Mouse (Mus musculus) CD4-positive, CD25-positive, alpha-beta regulatory T cell, adult 2 months (primary cell): Measurements from ENCODE around the gene Zfp641.

ENCODE experiments used
- DNase-seq: peaks from one replicate; pipeline ENCODE4 v3.0.0-alpha.2; 2012; ENCODE audit warnings: low read depth, low spot score

Gene Zfp641

GRCm38 (mm10) chr15:98295628-98296551, at the start of gene Zfp641:
Gene Zfp641, minus strand, starts transcription at chr15:98296161.
- DNase-seq = peak; percentile 17

- DNase-seq = no peak
Observed at GRCm38 (mm10) chr15:98340887-98341286, 44.9 kb upstream of the Zfp641 start, which contains the start of gene Olfr284. Gene Olfr284, minus strand, starts transcription at chr15:98340987.

GRCm38 (mm10) chr15:98317177-98317724, 21.3 kb upstream of the Zfp641 start, which contains the start of gene Olfr285:
Gene Olfr285, minus strand, starts transcription at chr15:98317353.
- DNase-seq = no peak

GRCm38 (mm10) chr15:98315703-98316102, 19.7 kb upstream of the Zfp641 start:
- peak; percentile 24 for DNase-seq

- DNase-seq = no peak
Observed at GRCm38 (mm10) chr15:98293651-98294050, 2.3 kb downstream of the Zfp641 start.

- no peak for DNase-seq
Observed at GRCm38 (mm10) chr15:98288566-98288965, 7.4 kb downstream of the Zfp641 start.

- DNase-seq = no peak
Observed at GRCm38 (mm10) chr15:98286418-98286817, 9.5 kb downstream of the Zfp641 start.

GRCm38 (mm10) chr15:98257776-98258175, 38.2 kb downstream of the Zfp641 start:
- DNase-seq = no peak

GRCm38 (mm10) chr15:98257193-98257592, 38.8 kb downstream of the Zfp641 start, which contains the start of gene H1fnt:
Gene H1fnt, minus strand, starts transcription at chr15:98257293.
- no peak for DNase-seq

GRCm38 (mm10) chr15:98256271-98256670, 39.7 kb downstream of the Zfp641 start:
- no peak for DNase-seq
